Mouse (Mus musculus): ENCODE measurements around the gene Phospho1.

Gene Phospho1

DNA sequence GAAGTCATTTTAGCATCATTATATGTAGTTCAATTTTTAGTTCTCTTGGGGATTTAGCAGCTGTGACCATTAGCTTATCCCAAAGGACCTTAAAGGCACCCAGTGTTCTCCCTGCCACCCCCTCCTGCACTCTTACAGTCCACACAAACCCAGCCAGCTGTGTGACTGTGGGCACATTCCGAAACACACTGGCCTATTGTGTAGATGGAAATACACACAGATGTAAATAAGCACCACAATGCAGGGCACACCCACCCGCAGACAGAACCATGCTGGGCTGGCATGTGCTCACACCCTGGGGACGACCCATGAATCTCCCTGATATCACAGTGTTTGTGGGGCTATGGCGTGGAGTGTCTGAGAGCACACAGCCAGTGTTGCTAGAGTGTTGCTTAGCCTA, 12.1 kb upstream of the Phospho1 start:
- no peak for DNase-seq (ENCODE audit: low spot score)

DNA sequence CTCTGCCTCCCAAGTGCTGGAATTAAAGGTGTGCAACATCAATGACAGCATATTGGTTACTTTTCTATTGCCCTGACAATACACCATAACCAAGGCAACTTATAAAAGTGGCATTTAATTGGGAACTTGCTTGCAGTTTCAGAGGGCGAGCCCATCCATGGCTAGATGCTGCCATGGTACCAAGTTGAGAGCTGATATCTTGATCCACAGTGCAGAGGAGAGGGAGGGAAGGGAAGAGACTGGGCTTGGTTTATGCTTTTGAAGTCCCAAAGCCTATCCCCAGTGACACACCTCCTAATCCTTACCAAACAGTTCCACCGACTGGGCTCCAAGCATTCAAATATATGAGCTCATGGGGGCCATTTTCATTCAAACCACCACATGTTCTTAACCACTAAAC, 10.2 kb upstream of the Phospho1 start:
- no peak for DNase-seq (ENCODE audit: low spot score)

DNA sequence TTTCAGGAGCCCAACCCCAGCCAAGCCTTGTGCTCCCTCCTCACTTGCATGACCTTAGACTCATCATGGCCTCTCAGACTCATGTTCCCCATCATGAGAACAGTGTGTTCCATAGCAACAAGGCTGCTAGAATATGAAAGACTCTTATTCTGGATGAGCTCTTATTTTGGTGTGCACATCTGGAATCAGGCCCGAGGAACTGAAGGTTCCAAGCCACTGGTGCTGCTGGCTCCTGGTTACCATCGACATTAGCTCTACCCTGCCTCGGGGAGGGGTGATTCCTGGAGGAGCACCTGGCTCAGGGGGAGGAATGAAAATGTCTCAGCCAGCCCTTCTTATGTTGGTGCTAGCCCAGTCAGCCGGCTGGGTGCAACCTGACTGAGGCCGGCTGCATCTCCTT, 9.4 kb upstream of the Phospho1 start:
- no peak for DNase-seq (ENCODE audit: low spot score)

- no peak for DNase-seq (ENCODE audit: low spot score)
Measured at GRCm38 (mm10) chr11:95815412-95815811, 8.9 kb upstream of the Phospho1 start.

GRCm38 (mm10) chr11:95819138-95819537, 5.2 kb upstream of the Phospho1 start:
- no peak for DNase-seq (ENCODE audit: low spot score)

GRCm38 (mm10) chr11:95821511-95821910, 2.8 kb upstream of the Phospho1 start:
- no peak for DNase-seq (ENCODE audit: low spot score)

DNA sequence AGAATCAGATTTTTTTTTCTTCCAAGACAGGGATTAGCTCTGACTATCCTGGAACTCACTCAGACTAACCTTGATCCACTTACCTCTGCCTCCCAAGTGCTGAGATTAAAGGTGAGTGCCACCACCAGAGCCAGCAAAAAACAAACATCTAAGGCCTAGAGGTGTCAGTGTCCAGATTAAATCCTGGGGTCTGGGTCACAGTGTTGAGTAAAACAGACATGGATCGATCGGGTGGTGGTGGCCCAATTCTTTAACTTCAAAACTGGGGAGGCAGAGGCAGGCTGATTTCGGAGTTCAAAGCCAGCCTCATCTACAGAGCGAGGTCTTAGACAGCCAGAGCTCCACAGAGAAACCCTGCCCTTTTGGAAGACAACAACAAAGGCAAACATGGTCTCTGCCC, 1.9 kb upstream of the Phospho1 start:
- no peak for DNase-seq (ENCODE audit: low spot score)

DNA sequence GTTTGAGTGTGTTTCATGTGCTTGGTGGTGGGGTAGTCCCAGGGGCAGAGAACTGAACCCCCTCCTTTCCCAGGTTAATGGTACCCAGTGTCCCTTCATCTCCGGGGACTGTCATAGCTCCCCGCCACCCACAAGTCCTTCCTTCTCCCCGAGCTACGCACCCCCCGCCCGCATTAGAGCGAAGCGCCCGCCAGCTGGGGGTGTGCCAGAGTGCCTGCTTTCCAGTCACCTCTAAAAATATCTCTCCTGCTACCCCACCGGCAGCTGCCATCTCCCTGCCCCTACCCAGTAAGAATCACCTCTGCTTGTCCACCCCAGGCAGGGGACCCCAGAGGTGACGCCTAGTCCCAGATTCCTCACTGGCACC, 561 bp downstream of the Phospho1 start:
- no peak for DNase-seq (ENCODE audit: low spot score)

GRCm38 (mm10) chr11:95825625-95826024, 1.3 kb downstream of the Phospho1 start:
- DNase-seq (ENCODE audit: low spot score): no peak

GRCm38 (mm10) chr11:95826317-95827167, 2.2 kb downstream of the Phospho1 start:
- DNase-seq (ENCODE audit: low spot score): no peak

DNA sequence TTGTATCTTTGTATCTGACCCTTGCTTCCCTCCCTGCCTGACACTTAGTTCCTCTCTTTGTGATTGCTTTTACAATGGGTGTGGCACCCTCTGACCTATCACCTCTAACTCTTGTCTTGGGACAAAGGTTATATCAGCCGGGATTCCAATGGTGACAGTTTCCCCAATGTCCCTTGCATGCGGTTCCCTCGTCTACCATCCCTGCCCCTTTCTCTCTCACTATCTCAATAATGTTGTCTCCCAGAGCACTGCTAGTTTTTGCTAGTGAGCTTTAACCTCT, 2.8 kb downstream of the Phospho1 start:
- DNase-seq (ENCODE audit: low spot score): no peak

GRCm38 (mm10) chr11:95827464-95828085, 3.3 kb downstream of the Phospho1 start:
- DNase-seq (ENCODE audit: low spot score): no peak

DNA sequence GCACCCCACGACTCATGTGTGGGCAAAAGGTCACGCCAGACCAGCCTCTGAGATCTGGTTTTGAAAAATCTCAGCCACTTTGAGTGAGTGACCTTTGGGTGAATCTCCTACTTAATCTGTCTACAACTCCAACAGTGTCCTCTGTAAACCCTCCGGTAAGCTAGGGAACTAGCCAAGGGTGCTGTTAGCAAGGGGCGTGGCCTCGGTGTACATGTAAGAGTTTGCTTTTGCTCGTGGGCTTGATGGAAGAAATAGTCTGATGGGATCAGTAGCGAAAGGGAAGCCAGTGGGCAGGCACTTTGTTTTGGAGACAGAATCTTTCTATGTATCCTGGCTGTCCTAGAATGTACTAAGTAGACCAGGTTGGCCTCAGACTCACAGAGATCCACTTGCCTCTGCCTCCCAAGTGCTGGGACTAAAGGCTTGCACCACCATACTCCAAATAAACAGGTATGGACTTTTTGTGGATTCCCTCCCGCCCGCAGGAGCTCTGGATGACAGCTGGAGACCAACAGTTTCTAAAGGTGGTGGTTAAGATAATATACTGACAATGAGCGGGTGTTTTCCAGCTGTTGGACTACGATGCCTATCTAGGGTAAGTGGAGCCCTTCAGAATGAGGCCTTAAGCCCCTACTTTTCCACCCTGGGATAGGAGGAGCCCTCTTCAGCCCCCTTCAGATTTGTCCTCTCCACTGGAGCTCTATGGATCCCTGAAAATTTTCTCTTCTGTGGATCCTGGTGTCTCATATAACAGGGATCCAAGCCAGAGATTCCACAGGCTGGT, 4.1 kb downstream of the Phospho1 start:
- no peak for DNase-seq (ENCODE audit: low spot score)

- DNase-seq (ENCODE audit: low spot score): no peak
Measured at GRCm38 (mm10) chr11:95829526-95830050, 5.3 kb downstream of the Phospho1 start.

- no peak for DNase-seq (ENCODE audit: low spot score)
Measured at GRCm38 (mm10) chr11:95830411-95831275, 6.3 kb downstream of the Phospho1 start.

DNA sequence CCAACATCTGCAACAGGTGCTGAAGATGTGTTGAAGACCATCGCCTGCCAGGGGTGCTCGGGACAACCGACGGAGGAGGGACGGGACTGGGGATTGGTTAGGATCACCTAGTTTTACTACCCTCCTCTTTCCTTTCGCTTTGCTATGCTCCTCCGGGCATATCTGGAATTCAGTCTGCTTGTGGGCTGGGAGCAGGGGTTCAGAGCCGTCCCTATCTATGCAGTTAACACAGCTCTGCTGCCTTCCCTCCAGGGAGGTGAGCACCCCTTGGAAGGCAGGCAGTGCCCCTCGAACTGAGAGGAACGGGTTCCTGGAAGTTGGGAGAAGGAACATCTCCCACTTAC, 6.9 kb downstream of the Phospho1 start:
- no peak for DNase-seq (ENCODE audit: low spot score)

GRCm38 (mm10) chr11:95831641-95832040, 7.3 kb downstream of the Phospho1 start:
- no peak for DNase-seq (ENCODE audit: low spot score)

GRCm38 (mm10) chr11:95832129-95833005, 8.1 kb downstream of the Phospho1 start:
- DNase-seq (ENCODE audit: low spot score): no peak

- DNase-seq (ENCODE audit: low spot score): no peak
Measured at GRCm38 (mm10) chr11:95833006-95833570, 8.8 kb downstream of the Phospho1 start.

DNA sequence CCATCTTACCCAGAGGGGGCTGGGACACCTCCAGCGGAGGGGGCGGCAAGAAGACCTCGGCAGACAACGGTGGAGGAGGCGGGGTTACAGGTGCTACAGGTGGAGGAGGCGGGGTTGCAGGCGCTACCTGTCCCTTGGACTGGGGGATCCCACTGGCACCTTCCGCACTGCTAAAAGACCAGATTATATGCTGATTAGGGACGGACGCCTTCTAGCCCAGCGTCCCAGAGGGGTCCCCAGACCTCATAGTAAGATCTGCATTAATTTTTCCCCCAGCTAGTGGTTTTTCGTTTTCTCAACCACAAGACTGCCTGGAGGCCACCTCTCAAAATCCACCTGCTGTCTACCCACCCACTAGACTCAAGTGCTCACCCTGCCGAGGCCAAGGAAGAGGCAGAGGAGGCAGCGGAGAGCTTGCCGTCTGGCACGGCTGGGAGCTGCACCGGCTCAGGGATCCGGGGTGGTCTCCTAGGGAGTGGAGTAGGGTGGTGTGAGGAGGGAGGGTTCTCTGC, 9.4 kb downstream of the Phospho1 start:
- no peak for DNase-seq (ENCODE audit: low spot score)

All from ovary, postnatal 10 days (tissue).